Mouse (Mus musculus) common myeloid progenitor, adult 5-6 weeks (primary cell): Measurements from ENCODE around the gene Abhd2. TPM values are rescaled to one million over a fixed set of nuclear protein-coding genes. Genes with fewer than 3 reads are reported as not detected.
"Not testable (repeated sequence)": the region's sequence is repeated elsewhere in the genome, so short reads cannot be mapped to it uniquely, and the experiment has no call there.

Experiments
- ATAC-seq: replicated peaks from 2 replicates; pipeline ENCODE4 v1.8.0; 2016; ENCODE audit warnings: low read depth, mild to moderate bottlenecking, moderate TSS enrichment, inconsistent platforms; ENCODE audit not compliant: poor library complexity, severe bottlenecking
- total RNA-seq: library from RNA; stranded (forward); fragments of 200-1000, 187-1606 nt; gene quantifications from 2 replicates; pipeline ENCODE4 v1.2.3, GENCODE M21; 2017

Gene Abhd2
- total RNA-seq, 1 experiment from 2014 or later: 32.5 TPM

- peak; percentile 78 for ATAC-seq
Measured at GRCm38 (mm10) chr7:79262478-79262877, 10.5 kb upstream of the Abhd2 start.

GRCm38 (mm10) chr7:79263776-79264175 is 9.2 kb upstream of the Abhd2 start:
- no peak for ATAC-seq

GRCm38 (mm10) chr7:79266228-79266627 is 6.8 kb upstream of the Abhd2 start:
- no peak for ATAC-seq

- ATAC-seq: no peak
Measured at GRCm38 (mm10) chr7:79267690-79268388, 5.2 kb upstream of the Abhd2 start.

GRCm38 (mm10) chr7:79268897-79269296 is 4.1 kb upstream of the Abhd2 start:
- ATAC-seq: no peak

- ATAC-seq: no peak
Measured at GRCm38 (mm10) chr7:79269411-79269810, 3.6 kb upstream of the Abhd2 start.

- ATAC-seq: peak; percentile 46
Measured at GRCm38 (mm10) chr7:79269866-79270265, 3.1 kb upstream of the Abhd2 start.

GRCm38 (mm10) chr7:79270961-79271387 is 2.0 kb upstream of the Abhd2 start:
- peak; percentile 22 for ATAC-seq

- no peak for ATAC-seq
Measured at GRCm38 (mm10) chr7:79271861-79272788, 874 bp upstream of the Abhd2 start.

GRCm38 (mm10) chr7:79273738-79274472 is 906 bp downstream of the Abhd2 start:
- no peak for ATAC-seq

GRCm38 (mm10) chr7:79274473-79275010 is 1.5 kb downstream of the Abhd2 start:
- ATAC-seq: no peak

GRCm38 (mm10) chr7:79275345-79275744 is 2.3 kb downstream of the Abhd2 start:
- no peak for ATAC-seq

- ATAC-seq: no peak
Measured at GRCm38 (mm10) chr7:79278432-79278831, 5.4 kb downstream of the Abhd2 start.

- peak; percentile 78 for ATAC-seq
Measured at GRCm38 (mm10) chr7:79279376-79280029, 6.5 kb downstream of the Abhd2 start.

GRCm38 (mm10) chr7:79282883-79283670 is 10.1 kb downstream of the Abhd2 start:
- no peak for ATAC-seq

GRCm38 (mm10) chr7:79283671-79283941 is 10.6 kb downstream of the Abhd2 start:
- not testable (repeated sequence) for ATAC-seq

- ATAC-seq: peak; percentile 21; the same call in 1 of the 2 replicates
Measured at GRCm38 (mm10) chr7:79284160-79284888, 11.3 kb downstream of the Abhd2 start.

GRCm38 (mm10) chr7:79284889-79285280 is 11.9 kb downstream of the Abhd2 start:
- ATAC-seq: no peak
